Mouse (Mus musculus): ENCODE measurements around the gene Cd8a.

GRCm38 (mm10) chr6:71422162-71422561, 48.9 kb downstream of the Cd8a start:
- no peak for TF ChIP-seq POLR2A (IDR thresholded peaks at IDR 0.05; ENCODE audit: insufficient read depth, low read depth, low read length)
- no peak for TF ChIP-seq CTCF (IDR thresholded peaks at IDR 0.05)
- no peak for TF ChIP-seq EP300 (IDR thresholded peaks at IDR 0.05; ENCODE audit: insufficient read depth, low read depth, low read length)

All from heart, adult 2 months (tissue).